Mouse (Mus musculus) ES-Bruce4 (cell line): ENCODE measurements around the gene Pax7. TPM values are rescaled to one million over a fixed set of nuclear protein-coding genes. Genes with fewer than 3 reads are reported as not detected.

Source experiments
- H3K27ac ChIP-seq: 2 replicates; pipeline ENCODE4 v1.5.1; 2012; ENCODE audit warnings: low read length, inconsistent platforms; ENCODE audit not compliant: insufficient read depth
- H3K27me3 ChIP-seq: 2 replicates; pipeline ENCODE4 v1.6.1; 2012; ENCODE audit warnings: mild to moderate bottlenecking, low read length, inconsistent platforms; ENCODE audit not compliant: control insufficient read depth, poor library complexity, insufficient read depth, severe bottlenecking
- H3K36me3 ChIP-seq: 2 replicates; pipeline ENCODE4 v1.6.1; 2012; ENCODE audit warnings: inconsistent platforms, mild to moderate bottlenecking, low read length, moderate library complexity; ENCODE audit not compliant: control insufficient read depth, poor library complexity, insufficient read depth, severe bottlenecking
- H3K4me1 ChIP-seq: one replicate; pipeline ENCODE4 v1.8.1; 2011; ENCODE audit warnings: low read length; ENCODE audit not compliant: control insufficient read depth, insufficient read depth
- H3K4me3 ChIP-seq: 2 replicates; pipeline ENCODE4 v1.5.1; 2011; ENCODE audit warnings: low read depth, mild to moderate bottlenecking, low read length
- H3K9ac ChIP-seq: 2 replicates; pipeline ENCODE4 v1.6.1; 2012; ENCODE audit warnings: low read depth, mild to moderate bottlenecking, inconsistent platforms; ENCODE audit not compliant: poor library complexity, severe bottlenecking
- H3K9me3 ChIP-seq: replicated peaks from 2 replicates; pipeline ENCODE4 v1.6.1; 2012; ENCODE audit warnings: mild to moderate bottlenecking, low read length, inconsistent platforms; ENCODE audit not compliant: control insufficient read depth, poor library complexity, insufficient read depth, severe bottlenecking
- CTCF ChIP-seq: IDR thresholded peaks from one replicate; pipeline ENCODE4 v1.8.1; 2011; ENCODE audit warnings: low read depth, low read length
- EP300 ChIP-seq: IDR thresholded peaks from 2 replicates; pipeline ENCODE4 v1.6.1; 2011; ENCODE audit warnings: low read depth, low read length; ENCODE audit not compliant: insufficient read depth
- POLR2A ChIP-seq: IDR thresholded peaks from one replicate; pipeline ENCODE4 v1.8.1; 2011; ENCODE audit warnings: low read length; ENCODE audit not compliant: insufficient read depth
- polyA plus RNA-seq: library from polyadenylated mRNA; stranded (reverse); fragments of >200 nt; gene quantifications from 2 replicates; pipeline ENCODE4 v1.2.4, GENCODE M21; 2011; ENCODE audit warnings: low read depth; ENCODE audit not compliant: missing spikeins, insufficient read depth, insufficient read length

The Pax7 gene
- polyA plus RNA-seq, 1 experiment: not detected

- H3K36me3 ChIP-seq: no peaks in the 10 kb centered on the region
- H3K27me3 ChIP-seq: no peaks in the 10 kb centered on the region
- peak overlapping the region; percentile 12; the same call in 1 of the 2 replicates for H3K4me3 ChIP-seq
- no peak overlapping the region for H3K27ac ChIP-seq
- peaks cover 27% of the 10 kb centered on the region for H3K4me1 ChIP-seq
- H3K9ac ChIP-seq: no peak overlapping the region
- TF ChIP-seq EP300 (0 out of 2 replicates have a peak, but pooled peaks have one; percentile 27), POLR2A (no peak)
- no peaks in the 10 kb centered on the region for H3K9me3 ChIP-seq
Measured at GRCm38 (mm10) chr4:139771125-139771631, 62.1 kb downstream of the Pax7 start.

- Histone ChIP-seq H3K9me3 (no peaks in the 10 kb centered on the region), H3K27me3 (no peaks in the 10 kb centered on the region), H3K4me1 (peaks cover 22% of the 10 kb centered on the region), H3K27ac (peak overlapping the region; percentile 13), H3K9ac (no peak overlapping the region), H3K36me3 (no peaks in the 10 kb centered on the region), H3K4me3 (0 out of 2 replicates have a peak overlapping the region, but pooled peaks have one; percentile 21)
- no peak for TF ChIP-seq CTCF
- TF ChIP-seq EP300: peak; percentile 94
- TF ChIP-seq POLR2A: no peak
Measured at GRCm38 (mm10) chr4:139767823-139768222, 65.5 kb downstream of the Pax7 start.

- Histone ChIP-seq H3K4me1 (peaks cover 22% of the 10 kb centered on the region), H3K27ac (peak overlapping the region; percentile 13), H3K27me3 (no peaks in the 10 kb centered on the region), H3K36me3 (no peaks in the 10 kb centered on the region), H3K9me3 (no peaks in the 10 kb centered on the region), H3K4me3 (peak overlapping the region; percentile 21; the same call in 1 of the 2 replicates), H3K9ac (no peak overlapping the region)
- TF ChIP-seq POLR2A: no peak
Measured at GRCm38 (mm10) chr4:139767115-139767718, 66.1 kb downstream of the Pax7 start.

GRCm38 (mm10) chr4:139761911-139762310, 71.4 kb downstream of the Pax7 start:
- Histone ChIP-seq H3K27ac (no peak overlapping the region), H3K36me3 (no peaks in the 10 kb centered on the region), H3K4me1 (peaks cover 6% of the 10 kb centered on the region), H3K9ac (no peak overlapping the region), H3K4me3 (no peak overlapping the region), H3K9me3 (no peaks in the 10 kb centered on the region), H3K27me3 (no peaks in the 10 kb centered on the region)
- TF ChIP-seq CTCF: no peak
- no peak for TF ChIP-seq EP300
- TF ChIP-seq POLR2A: no peak

- H3K27me3 ChIP-seq: no peaks in the 10 kb centered on the region
Measured at GRCm38 (mm10) chr4:139760736-139761135, 72.6 kb downstream of the Pax7 start.

GRCm38 (mm10) chr4:139758512-139759340, 74.6 kb downstream of the Pax7 start:
- H3K9ac ChIP-seq: no peak overlapping the region
- H3K4me1 ChIP-seq: peaks cover 3% of the 10 kb centered on the region
- H3K36me3 ChIP-seq: no peaks in the 10 kb centered on the region
- no peak overlapping the region for H3K4me3 ChIP-seq
- no peaks in the 10 kb centered on the region for H3K9me3 ChIP-seq
- H3K27ac ChIP-seq: no peak overlapping the region
- H3K27me3 ChIP-seq: no peaks in the 10 kb centered on the region
- no peak for TF ChIP-seq EP300
- no peak for TF ChIP-seq CTCF
- TF ChIP-seq POLR2A: no peak

More at GRCm38 (mm10) chr4:139760736-139761135, 72.6 kb downstream of the Pax7 start:
- H3K27ac ChIP-seq: no peak overlapping the region
- H3K4me3 ChIP-seq: no peak overlapping the region
- H3K4me1 ChIP-seq: peaks cover 3% of the 10 kb centered on the region
- no peak for TF ChIP-seq CTCF
- no peaks in the 10 kb centered on the region for H3K9me3 ChIP-seq
- H3K36me3 ChIP-seq: no peaks in the 10 kb centered on the region
- no peak overlapping the region for H3K9ac ChIP-seq
